Mouse (Mus musculus): ENCODE results near the gene Mief1.

DNA sequence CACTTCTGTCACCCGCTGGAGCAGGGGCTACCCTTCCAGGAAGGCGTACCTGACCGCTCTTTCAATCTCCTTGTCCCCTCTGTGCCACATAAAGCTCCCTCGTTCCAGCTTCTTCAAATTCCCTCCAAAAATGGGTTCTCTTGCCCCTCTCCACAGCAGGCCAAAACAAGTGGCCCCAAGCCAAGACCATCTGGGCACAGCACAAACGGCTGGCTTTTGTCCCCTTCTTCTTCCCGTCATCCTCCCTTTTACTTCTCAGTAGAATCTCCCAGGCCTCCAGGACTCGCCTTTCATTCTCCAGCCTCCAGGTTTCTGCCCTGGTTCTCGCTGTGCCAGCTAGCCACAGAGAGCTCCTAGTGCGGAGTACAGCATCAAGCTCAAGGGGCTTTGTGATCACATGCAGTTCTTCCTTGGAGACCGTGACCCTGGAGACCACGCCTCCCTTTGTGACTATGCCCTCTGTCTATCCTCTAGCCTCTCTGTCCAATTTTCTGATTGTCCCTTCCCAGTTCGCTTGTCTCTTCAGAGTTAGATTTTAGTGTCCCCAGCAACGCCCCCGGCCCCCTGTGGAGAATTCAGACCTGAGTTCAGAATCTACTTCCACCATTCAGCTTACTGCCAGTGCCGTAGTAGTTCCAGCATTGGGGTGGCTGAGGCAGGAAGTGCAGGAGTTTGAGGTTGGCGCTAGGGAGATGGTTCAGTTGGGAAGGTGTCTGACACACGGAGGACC is 5.6 kb upstream of the Mief1 start:
- no peak for TF ChIP-seq POLR2A (IDR thresholded peaks at IDR 0.05; ENCODE audit: insufficient read length, low read depth)
- TF ChIP-seq CEBPB (IDR thresholded peaks at IDR 0.05; ENCODE audit: insufficient read depth, poor library complexity, severe bottlenecking), result no peak

Measured in myocyte (in vitro differentiated cells).